Comparison of ENCODE assay signal across 8 mouse cellular contexts in the genomic region with DNA sequence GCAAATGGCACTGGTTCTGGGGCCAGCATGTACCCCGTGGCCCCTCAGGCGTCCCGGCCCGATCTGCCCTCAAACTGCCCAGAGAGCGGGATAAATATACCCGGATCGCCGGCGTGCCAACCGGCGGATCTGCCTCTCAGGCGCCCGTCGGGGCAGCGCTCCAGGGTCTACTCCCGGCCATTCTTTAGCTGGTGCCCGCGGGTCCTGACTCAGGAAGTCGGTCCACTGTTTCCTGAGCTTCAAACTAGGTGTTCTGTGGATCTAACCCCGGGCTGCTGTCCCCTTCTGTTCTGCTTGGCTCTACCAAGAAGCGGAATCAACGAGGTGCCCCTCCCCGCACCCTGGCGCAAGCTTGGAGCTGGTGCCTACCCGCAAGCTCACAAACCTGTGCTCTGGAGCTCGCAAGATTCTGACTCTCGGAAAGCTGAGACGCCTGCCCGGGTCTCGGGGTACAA. TPM values are rescaled to one million over a fixed set of nuclear protein-coding genes. Genes with fewer than 3 reads are reported as not detected.
DNase-seq lines count a peak whose midpoint lies in the region; ATAC-seq lines count a peak whose summit lies in the region.

No protein-coding gene starts in this region.

- peak; percentile 13 for ATAC-seq in forebrain, embryonic 13.5 days
- peak; percentile 35; the same call in 1 of the 2 replicates for ATAC-seq in hindbrain, embryonic 14.5 days (ENCODE audit: low FRiP score)
- no peak for ATAC-seq in midbrain, embryonic 12.5 days (ENCODE audit: low FRiP score, low read depth)

- peak; percentile 71 for DNase-seq in gastrocnemius, adult 18-20 months (ENCODE audit: low spot score)
- DNase-seq in gastrocnemius, postnatal 4 days (ENCODE audit: low spot score in 2 of 2), result no peak
- no peak for DNase-seq in hindbrain, embryonic 14.5 days (ENCODE audit: low spot score)
- DNase-seq in left cerebral cortex, adult 11 months (ENCODE audit: low spot score), result no peak
- no peak for DNase-seq in ovary, postnatal 36 days (ENCODE audit: low spot score)
- DNase-seq in lung, postnatal 10 days, result no peak

- no peaks in the 10 kb centered on the region for H3K36me3 ChIP-seq in forebrain, embryonic 13.5 days (ENCODE audit: poor library complexity, severe bottlenecking)
- no peaks in the 10 kb centered on the region for H3K36me3 ChIP-seq in hindbrain, embryonic 14.5 days (replicated peaks; ENCODE audit: control insufficient read depth, insufficient read depth)
- H3K36me3 ChIP-seq in midbrain, embryonic 12.5 days, result no peaks in the 10 kb centered on the region

- peak overlapping the region; percentile 40 for H3K4me3 ChIP-seq in forebrain, embryonic 13.5 days
- H3K4me3 ChIP-seq in hindbrain, embryonic 14.5 days (replicated peaks; ENCODE audit: low read length), result peak overlapping the region; percentile 38
- peak overlapping the region; percentile 44 for H3K4me3 ChIP-seq in midbrain, embryonic 12.5 days

- H3K9ac ChIP-seq in forebrain, embryonic 13.5 days, result peak overlapping the region; percentile 59
- peak overlapping the region; percentile 43 for H3K9ac ChIP-seq in hindbrain, embryonic 14.5 days
- H3K9ac ChIP-seq in midbrain, embryonic 12.5 days (replicated peaks), result peak overlapping the region; percentile 62

- H3K27me3 ChIP-seq in forebrain, embryonic 13.5 days, result peaks cover 43% of the 10 kb centered on the region
- H3K27me3 ChIP-seq in hindbrain, embryonic 14.5 days (ENCODE audit: control insufficient read depth, insufficient read depth, low read length), result peaks cover 16% of the 10 kb centered on the region
- peaks cover 39% of the 10 kb centered on the region for H3K27me3 ChIP-seq in midbrain, embryonic 12.5 days

- WGBS in forebrain, embryonic 13.5 days, result under 1% methylated on average over 30 of the region's 30 CpGs
- WGBS in hindbrain, embryonic 14.5 days, result under 1% methylated on average over 30 of the region's 30 CpGs
- under 1% methylated on average over 30 of the region's 30 CpGs for WGBS in midbrain, embryonic 12.5 days

- peak overlapping the region; percentile 81 for H3K4me2 ChIP-seq in forebrain, embryonic 13.5 days
- peak overlapping the region; percentile 62 for H3K4me2 ChIP-seq in hindbrain, embryonic 14.5 days (replicated peaks)
- peak overlapping the region; percentile 83 for H3K4me2 ChIP-seq in midbrain, embryonic 12.5 days (replicated peaks)

- peaks cover 40% of the 10 kb centered on the region for H3K4me1 ChIP-seq in forebrain, embryonic 13.5 days
- peaks cover 27% of the 10 kb centered on the region for H3K4me1 ChIP-seq in hindbrain, embryonic 14.5 days (replicated peaks; ENCODE audit: control insufficient read depth, insufficient read depth, low read length)
- H3K4me1 ChIP-seq in midbrain, embryonic 12.5 days, result peaks cover 34% of the 10 kb centered on the region

- H3K9me3 ChIP-seq in forebrain, embryonic 13.5 days (replicated peaks), result no peaks in the 10 kb centered on the region
- H3K9me3 ChIP-seq in hindbrain, embryonic 14.5 days (ENCODE audit: control insufficient read depth, low read length), result no peaks in the 10 kb centered on the region
- no peaks in the 10 kb centered on the region for H3K9me3 ChIP-seq in midbrain, embryonic 12.5 days

- H3K27ac ChIP-seq in forebrain, embryonic 13.5 days, result no peak overlapping the region; the same call in 1 of the 2 replicates
- peak overlapping the region; percentile 34; the same call in 1 of the 2 replicates for H3K27ac ChIP-seq in hindbrain, embryonic 14.5 days
- no peak overlapping the region for H3K27ac ChIP-seq in midbrain, embryonic 12.5 days (replicated peaks)

RNA-seq across cellular contexts. Expression of gene Slc38a3, which starts 2.6 kb away (rescaled TPM):
- total RNA-seq in gastrocnemius, adult 18-20 months (2021), result 10 to 100 TPM; 57.7 to 62.0 TPM
- total RNA-seq in gastrocnemius, postnatal 4 days (2021), result 10 to 100 TPM; 10.6 to 11.3 TPM
- polyA plus RNA-seq in forebrain, embryonic 13.5 days (2015; fragmentation: Nextera tagmentation; extraction: Ambion mirVana), result 14.3 and 14.6 TPM in 2 replicates
- 48.3 and 48.5 TPM in 2 replicates for polyA plus RNA-seq in hindbrain, embryonic 14.5 days (2014; fragmentation: Nextera tagmentation; extraction: Ambion mirVana)
- 13.9 and 14.8 TPM in 2 replicates for polyA plus RNA-seq in midbrain, embryonic 12.5 days (2016; fragmentation: Nextera tagmentation; extraction: Ambion mirVana)

RNA-seq across cellular contexts. Expression of gene Gnat1, which starts 12.7 kb away (rescaled TPM):
- total RNA-seq in gastrocnemius, adult 18-20 months (2021), result not detected
- not detected for total RNA-seq in gastrocnemius, postnatal 4 days (2021)
- polyA plus RNA-seq in forebrain, embryonic 13.5 days (2015; fragmentation: Nextera tagmentation; extraction: Ambion mirVana), result 1.3 and 1.8 TPM in 2 replicates
- polyA plus RNA-seq in hindbrain, embryonic 14.5 days (2014; fragmentation: Nextera tagmentation; extraction: Ambion mirVana), result 1.3 TPM in 2 replicates
- polyA plus RNA-seq in midbrain, embryonic 12.5 days (2016; fragmentation: Nextera tagmentation; extraction: Ambion mirVana), result 1.9 and 2.7 TPM in 2 replicates

RNA-seq across cellular contexts. Expression of gene Gnai2, which starts 31.6 kb away (rescaled TPM):
- total RNA-seq in gastrocnemius, adult 18-20 months (2021), result 10 to 100 TPM; 59.3 to 75.5 TPM
- total RNA-seq in gastrocnemius, postnatal 4 days (2021), result 100 to 1,000 TPM; 307 to 340 TPM
- 397 and 426 TPM in 2 replicates for polyA plus RNA-seq in forebrain, embryonic 13.5 days (2015; fragmentation: Nextera tagmentation; extraction: Ambion mirVana)
- polyA plus RNA-seq in hindbrain, embryonic 14.5 days (2014; fragmentation: Nextera tagmentation; extraction: Ambion mirVana), result 282 and 291 TPM in 2 replicates
- 635 and 641 TPM in 2 replicates for polyA plus RNA-seq in midbrain, embryonic 12.5 days (2016; fragmentation: Nextera tagmentation; extraction: Ambion mirVana)

RNA-seq across cellular contexts. Expression of gene Sema3f, which starts 43.5 kb away (rescaled TPM):
- 1 to 10 TPM; 6.2 to 6.8 TPM for total RNA-seq in gastrocnemius, adult 18-20 months (2021)
- total RNA-seq in gastrocnemius, postnatal 4 days (2021), result 10 to 100 TPM; 26.4 to 27.2 TPM
- polyA plus RNA-seq in forebrain, embryonic 13.5 days (2015; fragmentation: Nextera tagmentation; extraction: Ambion mirVana), result 6.8 and 7.7 TPM in 2 replicates
- polyA plus RNA-seq in hindbrain, embryonic 14.5 days (2014; fragmentation: Nextera tagmentation; extraction: Ambion mirVana), result 17.5 and 17.7 TPM in 2 replicates
- 30.6 and 33.7 TPM in 2 replicates for polyA plus RNA-seq in midbrain, embryonic 12.5 days (2016; fragmentation: Nextera tagmentation; extraction: Ambion mirVana)

RNA-seq across cellular contexts. Expression of gene Sema3b, which starts 57.7 kb away (rescaled TPM):
- 10 to 100 TPM; 11.0 to 11.4 TPM for total RNA-seq in gastrocnemius, adult 18-20 months (2021)
- 10 to 100 TPM; 50.9 to 52.0 TPM for total RNA-seq in gastrocnemius, postnatal 4 days (2021)
- 1.8 and 2.0 TPM in 2 replicates for polyA plus RNA-seq in forebrain, embryonic 13.5 days (2015; fragmentation: Nextera tagmentation; extraction: Ambion mirVana)
- 4.2 and 4.5 TPM in 2 replicates for polyA plus RNA-seq in hindbrain, embryonic 14.5 days (2014; fragmentation: Nextera tagmentation; extraction: Ambion mirVana)
- 3.2 TPM in 2 replicates for polyA plus RNA-seq in midbrain, embryonic 12.5 days (2016; fragmentation: Nextera tagmentation; extraction: Ambion mirVana)
